Mouse (Mus musculus) bone marrow macrophage, adult 2 months (primary cell): Measurements from ENCODE around the gene Ttyh2. TPM values are rescaled to one million over a fixed set of nuclear protein-coding genes. Genes with fewer than 3 reads are reported as not detected.
"Not testable (repeated sequence)": the region's sequence is repeated elsewhere in the genome, so short reads cannot be mapped to it uniquely, and the experiment has no call there.

Experiments
- H3K27ac ChIP-seq: 2 replicates; pipeline ENCODE4 v1.5.1; 2012; ENCODE audit warnings: low read depth, low read length; ENCODE audit not compliant: insufficient read depth
- H3K4me1 ChIP-seq: 2 replicates; pipeline ENCODE4 v1.6.1; 2012; ENCODE audit warnings: low read length; ENCODE audit not compliant: control insufficient read depth, insufficient read depth
- H3K4me3 ChIP-seq: 2 replicates; pipeline ENCODE4 v1.5.1; 2012; ENCODE audit warnings: mild to moderate bottlenecking, low read length, moderate library complexity; ENCODE audit not compliant: insufficient read depth
- CTCF ChIP-seq: IDR thresholded peaks from 2 replicates; pipeline ENCODE4 v1.5.1; 2012; ENCODE audit warnings: low read depth, mild to moderate bottlenecking, low read length, moderate library complexity
- POLR2A ChIP-seq: IDR thresholded peaks from 2 replicates; pipeline ENCODE4 v1.6.1; 2012; ENCODE audit warnings: mild to moderate bottlenecking, low read depth, low read length, borderline replicate concordance
- polyA plus RNA-seq: library from polyadenylated mRNA; stranded (reverse); fragments of >200 nt; gene quantifications from 2 replicates; pipeline ENCODE4 v1.2.4, GENCODE M21; 2012; ENCODE audit not compliant: missing spikeins, insufficient read depth, insufficient read length

Ttyh2 gene
- polyA plus RNA-seq, 1 experiment, result 37.5 TPM

DNA sequence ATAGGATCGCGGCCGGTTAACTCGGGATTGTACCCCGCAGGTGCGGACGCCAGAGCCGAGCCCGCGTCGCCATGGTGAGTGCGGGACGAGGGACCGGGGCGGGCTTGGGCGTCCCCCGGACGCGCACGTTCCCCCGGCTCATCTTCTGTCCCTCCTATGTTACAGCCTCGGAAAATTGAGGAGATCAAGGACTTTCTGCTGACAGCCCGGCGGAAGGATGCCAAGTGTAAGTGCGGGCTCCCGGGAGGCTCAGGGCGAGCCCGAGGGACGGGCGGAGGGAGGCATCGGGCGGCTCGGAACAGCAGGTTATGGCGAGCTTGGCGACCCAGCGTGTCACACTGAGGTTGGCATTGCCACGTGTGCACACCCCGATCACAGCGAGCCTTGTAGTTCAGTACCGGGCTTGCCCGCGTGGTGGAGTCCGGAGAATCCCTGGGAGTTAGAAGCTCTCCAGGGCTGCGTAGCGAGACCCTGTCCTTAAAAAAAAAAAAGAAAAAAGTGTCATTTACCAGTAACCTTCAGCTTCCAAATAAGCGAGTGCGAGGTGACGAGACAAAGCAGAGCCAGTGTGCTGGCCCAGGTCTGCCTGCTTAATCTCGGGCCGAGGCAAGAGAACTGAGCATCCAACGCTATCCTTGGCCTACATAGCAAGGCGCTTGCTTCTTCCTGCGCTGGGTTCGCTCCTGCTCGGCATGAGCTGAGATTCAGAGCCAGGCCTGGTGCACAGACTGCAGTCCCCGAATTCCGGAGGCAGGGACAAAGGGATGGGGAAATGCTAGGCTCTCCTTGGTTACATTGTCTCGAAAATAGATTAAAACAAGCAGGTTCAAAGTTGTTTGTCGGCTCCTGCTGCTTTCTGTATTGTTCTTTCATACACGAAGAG is 6.2 kb upstream of the Ttyh2 start:
- H3K4me3 ChIP-seq, result peak overlapping the region; percentile 74
- H3K4me1 ChIP-seq, result peaks cover 12% of the 10 kb centered on the region
- TF ChIP-seq POLR2A (no peak), CTCF (no peak)
- peak overlapping the region; percentile 76 for H3K27ac ChIP-seq

DNA sequence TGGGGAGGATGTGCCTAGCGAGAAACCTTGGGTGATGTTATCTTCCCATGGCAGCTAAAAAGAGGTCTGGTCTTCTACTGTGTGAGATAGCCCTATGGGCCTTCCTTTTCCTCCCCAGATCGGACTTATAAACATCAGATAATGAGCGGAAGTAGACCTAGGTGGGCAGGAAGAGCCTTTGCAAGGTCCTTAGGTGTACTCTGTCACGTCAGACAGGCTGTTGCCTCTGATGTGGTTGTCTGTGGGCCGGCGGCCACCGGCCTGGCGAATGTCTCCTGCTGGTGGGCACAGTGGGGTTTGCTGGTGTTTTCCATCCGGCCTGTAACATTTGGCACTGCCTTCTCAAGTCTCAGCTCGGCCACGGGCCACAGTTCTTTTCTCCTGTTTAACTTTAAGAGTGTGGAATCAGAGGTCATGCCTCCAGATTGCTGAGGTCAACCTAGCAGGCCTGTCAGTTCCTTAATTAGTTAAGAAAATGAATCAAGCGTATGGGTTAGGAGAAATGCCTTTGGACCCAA is 5.5 kb upstream of the Ttyh2 start:
- TF ChIP-seq POLR2A (no peak), CTCF (no peak)
- H3K4me3 ChIP-seq, result peak overlapping the region; percentile 74
- peak overlapping the region; percentile 76 for H3K27ac ChIP-seq
- H3K4me1 ChIP-seq, result peaks cover 12% of the 10 kb centered on the region

DNA sequence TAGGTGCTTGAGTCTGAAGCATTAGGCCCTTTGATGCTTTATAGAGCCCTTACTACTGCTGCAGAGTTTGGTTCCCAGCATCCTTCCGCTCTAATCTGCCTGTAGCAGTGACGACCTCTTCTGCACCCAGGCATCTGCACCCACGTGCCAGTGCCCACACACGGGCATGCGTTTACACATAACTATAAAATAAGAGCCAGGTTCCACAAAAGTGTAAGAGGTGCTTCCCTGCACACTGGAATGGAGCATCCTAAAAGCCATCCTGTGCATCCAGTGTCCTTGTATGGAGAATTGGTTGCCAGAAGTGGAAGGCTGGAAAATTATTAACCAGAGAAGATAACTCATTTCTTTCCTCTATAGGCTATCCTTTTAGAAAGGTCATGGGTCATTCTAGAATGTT is 4.1 kb upstream of the Ttyh2 start:
- H3K4me1 ChIP-seq, result peaks cover 11% of the 10 kb centered on the region
- TF ChIP-seq CTCF, result no peak
- no peak for TF ChIP-seq POLR2A
- 0 out of 2 replicates have a peak overlapping the region, but pooled peaks have one; percentile 74 for H3K4me3 ChIP-seq
- H3K27ac ChIP-seq, result no peak overlapping the region

DNA sequence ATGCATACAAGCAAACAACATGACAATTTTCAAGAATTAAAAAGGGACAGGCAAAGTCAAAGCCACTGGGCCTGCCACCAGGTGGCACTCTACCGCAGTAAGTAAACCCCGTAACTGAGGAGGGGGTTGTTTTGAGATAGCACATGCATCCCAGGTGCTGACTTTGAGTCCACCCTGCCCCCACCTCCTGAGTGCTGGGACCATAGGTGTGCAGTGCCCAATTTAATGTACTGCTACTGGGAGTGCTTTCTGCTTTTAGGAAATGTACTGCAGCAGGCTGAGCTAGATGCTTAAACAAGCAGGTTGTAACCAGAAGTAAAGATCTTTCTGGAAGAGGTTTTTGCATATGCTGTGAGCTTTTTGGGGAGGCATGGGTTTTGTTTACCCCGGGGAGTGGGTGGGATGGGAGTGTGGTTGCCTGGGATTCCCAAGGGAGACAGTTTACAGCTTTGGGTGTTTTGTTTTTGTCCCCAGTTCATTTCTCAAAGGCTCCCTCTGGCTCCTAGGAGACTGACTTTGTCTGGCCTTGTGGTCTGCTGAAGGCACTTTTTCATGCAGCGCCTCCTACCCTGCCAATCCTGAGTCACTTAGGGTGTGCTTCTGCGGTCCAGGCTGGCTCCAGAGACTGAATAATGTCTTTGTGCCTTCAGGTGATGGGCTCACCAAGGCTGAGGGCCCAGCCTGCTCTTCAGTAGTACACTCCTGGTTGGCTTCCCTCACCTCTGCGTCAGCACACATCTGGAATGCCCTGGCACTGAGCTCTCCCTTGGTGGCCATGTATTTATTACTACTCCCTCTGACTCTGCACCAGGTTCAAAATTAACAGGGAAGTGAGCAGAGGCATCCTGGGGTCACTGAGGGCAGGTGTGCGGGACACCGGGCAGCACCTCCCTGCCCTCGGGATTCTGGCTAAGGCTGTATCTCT is 2.2 kb upstream of the Ttyh2 start:
- Histone ChIP-seq H3K4me3 (no peak overlapping the region), H3K27ac (no peak overlapping the region), H3K4me1 (peaks cover 17% of the 10 kb centered on the region)
- TF ChIP-seq POLR2A (no peak), CTCF (peak; percentile 91)

DNA sequence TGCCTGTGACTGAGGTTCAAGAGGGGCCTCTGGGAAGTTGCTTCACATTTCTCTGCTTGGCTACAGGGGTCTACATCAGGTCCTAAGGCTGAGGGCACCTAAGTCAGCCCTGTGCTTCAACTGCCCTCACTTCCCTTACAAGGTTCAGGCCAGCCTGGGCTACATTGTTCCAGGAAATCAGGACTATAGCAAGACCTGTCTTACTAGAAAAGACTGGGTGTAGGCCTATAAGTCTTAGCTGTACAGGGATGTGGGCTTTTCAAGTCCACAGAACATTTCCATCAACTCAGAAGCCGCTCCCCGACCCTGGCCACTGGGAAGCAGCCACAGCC is 1.5 kb upstream of the Ttyh2 start:
- Histone ChIP-seq H3K4me3 (no peak overlapping the region), H3K27ac (no peak overlapping the region), H3K4me1 (peaks cover 23% of the 10 kb centered on the region)
- TF ChIP-seq POLR2A (no peak), CTCF (no peak)

DNA sequence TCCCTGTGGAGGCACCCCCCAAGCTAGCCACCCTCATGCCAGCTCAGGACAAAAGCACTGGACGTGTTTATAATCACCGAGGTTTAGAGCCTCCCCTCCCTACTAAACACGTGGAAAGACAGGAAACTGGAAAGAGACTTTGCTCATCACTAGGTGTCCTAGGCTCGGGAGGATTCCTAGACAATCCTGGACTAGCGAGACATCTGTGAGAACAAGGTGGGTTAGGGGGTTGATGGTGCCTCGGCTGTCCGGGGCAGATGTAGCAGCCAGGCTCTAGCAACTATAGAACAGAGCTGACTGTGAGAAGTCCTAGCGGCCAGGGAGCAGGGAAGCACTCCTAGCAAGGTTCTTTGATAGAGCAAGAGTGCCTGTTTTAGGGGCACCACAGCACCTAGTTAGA is 1.1 kb upstream of the Ttyh2 start:
- no peak overlapping the region for H3K27ac ChIP-seq
- H3K4me1 ChIP-seq, result peaks cover 27% of the 10 kb centered on the region
- TF ChIP-seq POLR2A, result no peak
- TF ChIP-seq CTCF, result no peak
- H3K4me3 ChIP-seq, result no peak overlapping the region

DNA sequence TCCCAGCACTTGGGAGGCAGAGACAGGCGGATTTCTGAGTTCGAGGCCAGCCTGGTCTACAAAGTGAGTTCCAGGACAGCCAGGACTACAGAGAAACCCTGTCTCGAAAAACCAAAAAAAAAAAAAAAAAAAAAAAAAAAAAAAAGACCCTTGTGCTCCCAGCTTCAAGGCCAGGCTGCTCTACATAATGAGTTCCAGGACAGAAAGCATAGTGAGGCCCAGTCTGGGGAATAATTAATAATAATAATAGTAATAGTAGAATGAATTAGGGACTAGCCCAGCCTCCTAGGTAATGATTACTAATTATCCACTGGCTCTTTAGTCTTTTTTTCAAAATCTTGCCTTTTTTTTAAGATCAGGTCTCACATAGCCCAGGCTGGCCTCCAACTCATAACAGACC is 435 bp upstream of the Ttyh2 start:
- H3K4me3 ChIP-seq, result not testable (repeated sequence)
- Histone ChIP-seq H3K27ac (peak overlapping the region; percentile 23; the same call in 1 of the 2 replicates), H3K4me1 (peaks cover 31% of the 10 kb centered on the region)

DNA sequence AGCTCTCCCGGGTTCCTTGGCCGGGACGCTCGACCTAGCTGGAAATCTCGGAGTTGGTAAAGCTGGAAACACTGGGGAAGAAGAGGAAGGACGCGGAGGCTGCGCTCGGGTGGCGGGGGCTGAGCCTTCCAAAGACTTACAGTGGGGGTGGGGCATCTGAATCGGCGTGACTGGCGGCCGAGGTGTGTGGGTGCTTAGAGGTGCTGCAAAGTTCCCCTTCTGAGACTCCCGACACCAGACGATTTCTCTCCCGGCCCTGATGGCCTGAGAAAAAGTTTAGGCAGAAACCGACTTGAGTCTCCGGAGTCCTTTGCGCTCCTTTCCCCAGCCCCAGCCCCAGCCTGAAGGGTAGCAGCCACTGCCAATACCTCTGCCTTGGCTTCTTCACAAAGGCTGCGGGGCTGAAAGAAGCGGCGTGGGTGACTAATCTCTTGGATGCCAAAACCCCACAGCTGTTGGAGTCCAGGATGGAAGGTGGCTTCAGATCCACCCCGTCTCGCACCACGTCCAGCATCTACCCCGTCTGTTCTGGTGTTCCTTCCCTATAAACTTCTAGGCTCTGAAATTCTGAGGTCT is 683 bp downstream of the Ttyh2 start:
- peaks cover 33% of the 10 kb centered on the region for H3K4me1 ChIP-seq
- H3K4me3 ChIP-seq, result peak overlapping the region; percentile 99
- TF ChIP-seq CTCF (no peak), POLR2A (no peak)
- peak overlapping the region; percentile 88 for H3K27ac ChIP-seq

DNA sequence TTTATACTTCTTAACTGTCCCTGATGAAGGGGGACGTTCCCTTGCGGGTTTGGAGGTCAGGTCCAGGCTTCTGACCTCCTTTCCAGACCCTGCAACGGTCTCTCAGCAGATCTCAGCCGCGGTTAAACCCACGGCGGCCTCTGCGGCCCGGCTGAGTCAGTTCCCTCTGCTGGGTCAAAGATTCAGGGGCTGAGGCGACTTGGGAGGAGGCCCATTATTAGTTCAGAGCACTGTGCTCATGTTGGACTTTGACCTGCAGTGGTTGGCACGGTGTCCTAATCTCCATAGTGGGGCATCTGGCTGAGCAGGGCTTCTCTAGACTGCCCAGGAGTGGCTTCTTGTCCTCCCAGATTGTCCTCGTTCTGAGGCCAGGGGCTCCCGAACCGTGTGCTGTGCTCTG is 1.2 kb downstream of the Ttyh2 start:
- TF ChIP-seq POLR2A (no peak), CTCF (no peak)
- peak overlapping the region; percentile 99 for H3K4me3 ChIP-seq
- H3K4me1 ChIP-seq, result peaks cover 36% of the 10 kb centered on the region
- H3K27ac ChIP-seq, result peak overlapping the region; percentile 88
